Mouse (Mus musculus) CH12.LX (cell line): Measurements from ENCODE around the gene Sall2.

Source experiments
- CTCF ChIP-seq, 2 experiments: IDR thresholded peaks in 1 of 2; conservative IDR thresholded peaks in 1 of 2; 2 replicates each; pipeline ENCODE4 v1.5.1; 2011 to 2012; ENCODE audit warnings: low read depth in 2 of 2, low read length in 2 of 2, improper control_type of control experiment in 1 of 2, inconsistent platforms in 1 of 2, mild to moderate bottlenecking in 1 of 2, moderate library complexity in 1 of 2
- E2F4 ChIP-seq: IDR thresholded peaks from 2 replicates; pipeline ENCODE4 v1.6.1; 2011; ENCODE audit warnings: low read depth, low read length, improper control_type of control experiment; ENCODE audit not compliant: insufficient replicate concordance
- HCFC1 ChIP-seq: IDR thresholded peaks from 2 replicates; pipeline ENCODE4 v1.6.1; 2012; ENCODE audit warnings: low read depth, mild to moderate bottlenecking, inconsistent platforms, low read length, improper control_type of control experiment
- NRF1 ChIP-seq: IDR thresholded peaks from 2 replicates; pipeline ENCODE4 v1.6.1; 2014; ENCODE audit warnings: low read depth, mild to moderate bottlenecking, inconsistent platforms, low read length, improper control_type of control experiment, moderate library complexity
- POLR2AphosphoS2 ChIP-seq: IDR thresholded peaks from 2 replicates; pipeline ENCODE4 v1.6.1; 2011; ENCODE audit warnings: low read depth, low read length, improper control_type of control experiment
- ZNF384 ChIP-seq: IDR thresholded peaks from 2 replicates; pipeline ENCODE4 v1.6.1; 2012; ENCODE audit warnings: low read depth, low read length, improper control_type of control experiment, inconsistent platforms

DNA sequence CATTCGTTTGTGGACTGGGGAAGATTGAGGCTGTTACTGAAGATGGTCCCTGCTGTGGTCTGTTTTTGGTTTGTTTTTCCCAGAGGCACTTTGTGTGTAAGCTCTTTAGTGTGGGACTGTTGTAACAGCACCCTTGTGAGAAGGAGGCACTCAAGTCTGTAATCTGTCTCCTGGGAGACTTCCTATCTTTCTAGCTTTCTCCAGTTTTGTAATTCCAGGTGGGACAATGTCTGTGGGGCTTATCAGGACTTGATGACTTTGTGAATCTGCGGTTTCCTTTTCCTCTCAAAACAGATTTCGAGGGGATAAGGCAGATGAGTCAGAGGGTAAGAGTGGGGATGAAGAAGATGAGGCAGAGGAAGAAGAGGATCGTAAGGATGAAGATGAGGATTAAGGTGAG, 27.7 kb upstream of the Sall2 start, which contains the start of gene Olfr1513:
- TF ChIP-seq HCFC1, result no peak
- TF ChIP-seq CTCF (conservative IDR thresholded peaks at IDR 0.05 in 1 of 2, IDR thresholded peaks at IDR 0.05 in 1 of 2; ENCODE audit: low read depth in 2 of 2, low read length in 2 of 2), result no peak
- no peak for TF ChIP-seq NRF1
- no peak for TF ChIP-seq POLR2AphosphoS2
- TF ChIP-seq E2F4, result no peak
- TF ChIP-seq ZNF384, result no peak
